Mouse (Mus musculus): ENCODE results near the gene Ramp2.

Ramp2 gene

GRCm38 (mm10) chr11:101272446-101272845 is 26.6 kb downstream of the Ramp2 start:
- DNase-seq = no peak

DNA sequence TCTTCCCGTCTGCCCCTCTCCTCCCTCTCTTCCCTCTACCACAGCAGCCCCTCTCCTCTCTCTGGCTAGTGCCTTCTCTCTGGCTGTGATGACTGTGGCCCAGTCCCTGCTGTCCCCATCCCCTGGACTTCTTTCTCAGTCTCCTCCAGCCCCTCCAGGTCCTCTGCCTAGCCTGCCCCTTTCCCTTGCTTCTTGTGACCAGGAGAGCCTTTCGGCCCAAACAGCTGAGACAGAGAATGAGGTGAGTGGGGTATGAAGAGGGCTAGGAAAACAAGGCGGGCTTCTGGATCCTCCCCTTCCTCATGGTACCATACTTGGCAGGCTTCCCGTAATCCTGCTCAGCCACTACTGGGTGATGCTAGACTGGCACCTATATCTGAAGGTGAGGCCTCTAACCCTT is 29.5 kb downstream of the Ramp2 start:
- no peak for DNase-seq

- DNase-seq = peak; percentile 49
Measured at GRCm38 (mm10) chr11:101276319-101277070, 30.7 kb downstream of the Ramp2 start.

DNA sequence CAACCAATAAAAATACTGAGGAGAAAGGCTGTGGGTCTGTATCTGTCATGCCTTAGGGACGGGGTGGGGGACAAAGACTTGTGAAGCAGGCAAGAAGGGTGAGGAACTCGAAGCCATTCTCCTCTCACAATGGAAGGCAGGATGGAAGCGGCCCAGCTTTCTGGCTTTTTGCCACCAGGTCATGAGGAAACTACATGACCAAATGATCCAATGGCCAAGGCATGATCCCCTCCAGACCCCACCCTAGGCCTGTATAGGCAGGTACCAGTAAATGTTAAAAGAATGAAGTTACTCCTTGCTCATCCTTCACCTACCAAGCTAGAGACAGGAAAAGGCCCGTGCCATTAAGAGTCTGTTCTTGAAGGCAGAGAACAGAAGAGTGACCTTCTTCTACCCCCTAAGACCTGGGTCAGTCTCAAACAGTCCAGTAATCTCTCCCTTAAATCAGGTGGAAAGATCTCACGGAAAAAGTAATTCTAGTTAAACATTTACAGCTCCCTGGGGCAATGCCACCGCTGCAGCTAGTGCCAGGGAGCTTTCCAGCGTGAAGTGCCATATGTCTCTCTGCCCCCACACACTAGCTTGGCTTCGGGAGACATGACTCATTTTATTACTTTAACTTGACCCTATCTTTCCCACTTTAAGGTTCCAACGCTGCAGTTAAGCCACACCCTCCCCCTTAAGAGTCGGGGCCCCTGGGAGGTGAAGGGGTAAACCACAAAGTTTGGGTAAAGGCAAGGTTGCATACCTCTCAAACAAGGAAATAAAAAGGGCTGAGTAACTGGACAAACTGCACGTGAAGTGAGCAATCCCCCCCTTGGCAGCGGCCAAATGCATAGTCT is 31.8 kb downstream of the Ramp2 start:
- peak; percentile 80 for DNase-seq

GRCm38 (mm10) chr11:101278223-101279192 is 32.7 kb downstream of the Ramp2 start, which contains the start of the genes Cntd1 and Coa3:
TSS of gene Cntd1 (plus strand) at chr11:101279012.
TSS of gene Coa3 (minus strand) at chr11:101279114.
- peak; percentile 88 for DNase-seq

- no peak for DNase-seq
Measured at GRCm38 (mm10) chr11:101279193-101279569, 33.4 kb downstream of the Ramp2 start.

GRCm38 (mm10) chr11:101280837-101281236 is 35.0 kb downstream of the Ramp2 start:
- DNase-seq = peak; percentile 29

DNA sequence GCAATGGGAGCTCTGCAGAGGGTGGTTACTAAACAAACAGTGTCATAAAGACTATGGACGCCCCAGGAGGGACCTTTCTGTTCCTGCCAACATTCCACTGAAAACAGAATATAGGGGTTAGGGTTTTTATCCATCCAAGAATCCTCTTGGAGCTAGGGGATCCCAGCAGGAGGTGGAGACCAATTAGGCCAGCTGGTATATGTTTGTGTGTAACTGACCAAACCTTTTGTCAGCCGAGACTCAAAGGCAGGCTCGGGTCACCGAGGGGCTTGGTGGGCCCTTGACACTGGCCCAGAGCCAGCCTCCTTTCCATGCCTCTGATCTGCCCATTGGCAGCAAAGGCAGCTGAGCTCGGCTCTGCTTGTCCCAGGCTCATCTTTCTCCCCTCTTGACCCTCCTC is 37.1 kb downstream of the Ramp2 start:
- DNase-seq = no peak

GRCm38 (mm10) chr11:101283805-101284204 is 38.0 kb downstream of the Ramp2 start:
- peak; percentile 57 for DNase-seq

- no peak for DNase-seq
Measured at GRCm38 (mm10) chr11:101287306-101287705, 41.5 kb downstream of the Ramp2 start.

DNA sequence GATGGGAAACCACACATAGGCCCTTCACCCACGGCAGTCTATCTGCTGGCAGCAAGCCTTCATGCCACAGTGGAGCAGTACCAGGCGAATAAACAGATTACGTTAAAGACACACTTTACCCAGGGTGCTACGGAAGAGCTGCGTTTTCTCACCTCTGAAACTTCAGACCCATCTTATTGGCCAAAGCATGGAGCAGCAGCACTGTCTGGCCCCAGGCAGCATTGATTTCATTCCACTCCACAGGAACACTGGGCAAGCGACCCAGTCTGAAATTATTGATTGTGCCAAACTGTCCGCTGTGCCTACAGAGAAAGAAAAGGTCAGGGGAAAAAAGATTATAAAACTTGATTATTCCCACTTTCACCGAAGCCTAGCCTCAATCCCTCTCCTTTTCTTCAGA is 45.4 kb downstream of the Ramp2 start:
- DNase-seq = no peak

DNA sequence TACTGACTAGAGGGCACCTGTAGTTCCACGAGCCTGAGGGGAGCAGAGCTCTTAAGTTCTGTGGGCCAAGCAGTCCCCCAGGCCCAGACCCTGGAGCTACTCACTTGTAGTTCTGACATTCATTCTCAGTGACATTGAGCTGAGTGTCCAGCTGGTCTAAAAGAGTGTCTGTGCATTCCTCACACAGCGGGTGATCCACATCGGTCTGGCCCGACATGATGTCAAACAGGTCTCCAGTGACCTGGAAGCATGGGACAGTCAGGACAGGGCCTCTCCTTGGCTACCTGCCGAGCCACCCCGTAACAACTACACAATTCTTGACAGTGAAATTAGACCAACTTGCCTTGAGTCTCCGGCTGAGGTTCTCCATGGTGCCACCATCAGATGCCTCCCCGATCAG is 49.4 kb downstream of the Ramp2 start:
- no peak for DNase-seq

DNA sequence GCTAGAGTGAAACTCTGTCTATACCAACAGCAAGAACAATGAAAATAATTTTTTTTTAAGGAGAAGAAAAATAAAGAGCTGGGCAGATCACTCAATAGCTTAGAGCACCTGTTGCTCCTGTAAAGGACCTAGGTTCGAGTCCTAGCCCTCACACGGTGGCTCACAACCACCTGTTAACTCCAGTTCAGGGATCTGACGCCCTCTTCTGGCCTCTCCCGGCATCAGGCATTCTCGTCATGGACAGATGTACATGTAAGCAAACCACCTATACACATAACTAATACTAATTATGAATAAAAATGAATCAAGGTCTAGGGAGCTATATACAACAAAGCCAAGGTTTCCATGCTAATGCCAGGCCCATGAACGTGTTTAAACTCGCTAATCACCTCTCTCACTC is 55.1 kb downstream of the Ramp2 start:
- no peak for DNase-seq

- no peak for DNase-seq
Measured at GRCm38 (mm10) chr11:101301299-101302003, 55.6 kb downstream of the Ramp2 start.

DNA sequence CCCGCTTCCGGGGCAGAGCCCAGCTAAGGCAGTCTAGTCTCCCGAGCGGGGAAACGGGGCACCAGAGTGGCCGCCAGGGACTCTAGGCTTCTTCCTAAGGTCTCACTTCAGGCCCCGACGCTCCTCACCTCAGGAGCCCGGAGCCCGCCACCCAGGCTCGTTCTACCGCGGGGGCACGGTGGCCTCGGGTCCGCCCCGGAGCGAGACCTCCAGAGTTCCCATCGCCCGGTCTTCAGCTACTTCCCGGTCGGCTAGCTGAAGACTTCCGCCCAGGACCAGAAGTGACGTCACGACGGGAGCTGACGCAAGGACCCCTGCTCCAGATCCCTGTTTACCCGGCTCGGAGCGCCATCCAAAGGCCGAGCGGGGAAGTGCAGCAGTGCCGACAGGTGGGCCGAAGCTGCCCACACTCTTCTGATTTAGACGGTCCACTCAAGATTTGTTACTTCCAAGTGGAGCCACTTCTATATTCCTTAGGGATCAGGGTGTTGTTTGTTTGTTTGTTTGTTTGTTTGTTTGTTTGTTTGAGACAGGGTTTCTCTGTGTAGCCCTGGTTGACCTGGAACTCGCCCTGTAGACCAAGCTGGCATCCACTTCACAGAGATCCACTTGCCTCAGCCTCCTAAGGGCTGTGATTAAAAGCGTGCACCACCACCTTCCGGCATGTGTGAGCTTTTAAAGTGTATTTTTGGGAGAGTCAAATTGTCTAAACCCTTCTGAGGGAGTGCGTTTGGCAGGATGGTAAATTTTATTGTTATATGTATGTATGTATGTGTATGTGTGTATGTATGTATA is 56.4 kb downstream of the Ramp2 start, which contains the start of gene Becn1:
Gene Becn1 (minus strand): TSS at position 283 of the 795 bp plus-strand sequence.
- peak; percentile 98 for DNase-seq

DNA sequence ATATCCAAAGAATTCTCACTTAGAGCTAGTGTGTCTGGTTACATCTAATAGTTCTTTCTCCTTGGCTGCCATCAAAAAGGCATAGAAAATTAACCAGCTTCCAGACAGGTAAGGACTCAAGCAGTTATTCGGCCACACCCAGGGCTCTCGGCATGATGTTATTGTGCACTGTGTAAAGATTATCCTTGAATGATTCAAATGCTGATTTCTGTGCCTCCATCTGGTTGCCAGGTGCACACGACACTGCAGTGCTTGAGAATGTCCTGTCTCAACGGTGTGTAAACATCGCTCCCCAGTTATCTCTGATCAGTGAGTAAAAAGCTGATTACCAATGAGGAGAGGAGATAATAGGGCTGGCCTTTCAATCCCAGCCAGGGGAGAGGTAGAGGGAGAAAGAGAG is 61.9 kb downstream of the Ramp2 start:
- no peak for DNase-seq

Measured in kidney, adult 18-20 months (tissue).